Comparison of ENCODE assay signal across 8 mouse cellular contexts in genomic region chr3:121262521-121263204, GRCm38 (mm10). TPM values are rescaled to one million over a fixed set of nuclear protein-coding genes. Genes with fewer than 3 reads are reported as not detected.
A peak's percentile ranks its signal among the peaks of the same experiment; 100 is the strongest.
DNase-seq lines count a peak whose midpoint lies in the region; ATAC-seq and TF ChIP-seq lines count a peak whose summit lies in the region.

No protein-coding gene starts in this region.

- H3K79me2 ChIP-seq in myocyte (ENCODE audit: control insufficient read depth, insufficient read depth): no peaks in the 10 kb centered on the region

- 0 out of 2 replicates have a peak, but pooled peaks cover 5% of the 10 kb centered on the region for H3K4me1 ChIP-seq in intestine, postnatal 0 days (replicated peaks; ENCODE audit: control insufficient read depth, insufficient read depth, low read length)
- peaks cover 82% of the 10 kb centered on the region for H3K4me1 ChIP-seq in liver, embryonic 13.5 days (replicated peaks)

- H3K27ac ChIP-seq in intestine, postnatal 0 days (ENCODE audit: low read depth, low read length): peak overlapping the region; percentile 94
- peak overlapping the region; percentile 94 for H3K27ac ChIP-seq in liver, embryonic 13.5 days

- ATAC-seq in intestine, postnatal 0 days: peak; percentile 91
- ATAC-seq in liver, embryonic 13.5 days (ENCODE audit: low read depth): peak; percentile 74

- H3ac ChIP-seq in myocyte (ENCODE audit: control insufficient read depth, insufficient read length): peak overlapping the region; percentile 25

- H3K4me3 ChIP-seq in intestine, postnatal 0 days (ENCODE audit: low read depth, low read length): peak overlapping the region; percentile 71
- H3K4me3 ChIP-seq in liver, embryonic 13.5 days (replicated peaks): peak overlapping the region; percentile 93
- no peak overlapping the region for H3K4me3 ChIP-seq in myocyte

- H3K27me3 ChIP-seq in intestine, postnatal 0 days (replicated peaks; ENCODE audit: control insufficient read depth, insufficient read depth, low read length): no peaks in the 10 kb centered on the region
- H3K27me3 ChIP-seq in liver, embryonic 13.5 days: peaks cover 3% of the 10 kb centered on the region; the same call in 1 of the 2 replicates
- H3K27me3 ChIP-seq in myocyte (ENCODE audit: control insufficient read depth, insufficient read depth, insufficient read length): peaks cover 32% of the 10 kb centered on the region
- H3K27me3 ChIP-seq in splenic B cell, adult 2 months (ENCODE audit: control insufficient read depth, insufficient read depth, low read length, poor library complexity, severe bottlenecking): peaks cover 3% of the 10 kb centered on the region; the same call in 1 of the 2 replicates

- no peaks in the 10 kb centered on the region for H3K9me3 ChIP-seq in intestine, postnatal 0 days (ENCODE audit: control insufficient read depth)
- H3K9me3 ChIP-seq in liver, embryonic 13.5 days (replicated peaks): no peaks in the 10 kb centered on the region

- TF ChIP-seq CTCF in intestine, postnatal 0 days (IDR thresholded peaks at IDR 0.05; ENCODE audit: low read depth): no peak

- peak overlapping the region; percentile 95 for H3K4me2 ChIP-seq in intestine, postnatal 0 days (replicated peaks; ENCODE audit: low read depth)
- H3K4me2 ChIP-seq in liver, embryonic 13.5 days: peak overlapping the region; percentile 94
- peak overlapping the region; percentile 80 for H3K4me2 ChIP-seq in myocyte (ENCODE audit: low read depth)

- peak; percentile 54 for DNase-seq in spleen, adult 12 weeks (ENCODE audit: low spot score)
- no peak for DNase-seq in spleen, postnatal 36 days (ENCODE audit: low spot score in 2 of 2)
- peak; percentile 78 for DNase-seq in embryo, embryonic 10.5 days (ENCODE audit: low spot score)
- peak; percentile 68 for DNase-seq in gastrocnemius, postnatal 25 days
- DNase-seq in liver, embryonic 13.5 days: peak; percentile 56
- DNase-seq in splenic B cell, adult 2 months (ENCODE audit: low read depth, low spot score): peak; percentile 13

- WGBS in intestine, postnatal 0 days: under 1% methylated on average over 77 of the region's 97 CpGs
- WGBS in liver, embryonic 13.5 days (ENCODE audit: insufficient replicate concordance): under 1% methylated on average over 93 of the region's 97 CpGs

- peak overlapping the region; percentile 80 for H3K9ac ChIP-seq in intestine, postnatal 0 days (ENCODE audit: low read depth, low read length)
- peak overlapping the region; percentile 99 for H3K9ac ChIP-seq in liver, embryonic 13.5 days

- TF ChIP-seq POLR2A in myocyte (IDR thresholded peaks at IDR 0.05; ENCODE audit: insufficient read length, low read depth): no peak

- H3K36me3 ChIP-seq in intestine, postnatal 0 days (ENCODE audit: control insufficient read depth, insufficient read depth): no peaks in the 10 kb centered on the region
- H3K36me3 ChIP-seq in liver, embryonic 13.5 days: peaks cover 22% of the 10 kb centered on the region; the same call in 1 of the 2 replicates
- no peaks in the 10 kb centered on the region for H3K36me3 ChIP-seq in myocyte (ENCODE audit: control insufficient read depth, insufficient read depth)
- no peaks in the 10 kb centered on the region for H3K36me3 ChIP-seq in splenic B cell, adult 2 months (ENCODE audit: control insufficient read depth, insufficient read depth, low read length, poor library complexity, severe bottlenecking)

TF ChIP-seq in myocyte, 11 proteins besides CTCF, POLR2A, EP300 and RAD21:
- TF ChIP-seq MYOD1 (IDR thresholded peaks at IDR 0.05; ENCODE audit: control insufficient read depth in 1 of 3, insufficient read length in 2 of 3, low read depth in 2 of 3) (no peak), E2F4 (IDR thresholded peaks at IDR 0.05; ENCODE audit: insufficient read depth) (no peak), POLR2AphosphoS2 (IDR thresholded peaks at IDR 0.05; ENCODE audit: insufficient read length, low read depth) (no peak), TCF12 (IDR thresholded peaks at IDR 0.05; ENCODE audit: insufficient read depth, poor library complexity, severe bottlenecking) (no peak), MYOG (IDR thresholded peaks at IDR 0.05; ENCODE audit: control insufficient read depth in 1 of 3, insufficient read depth in 1 of 3, insufficient read length in 2 of 3, low read depth in 2 of 3) (no peak)
TF ChIP-seq in myocyte: peak in this region for 0.

RNA-seq across cellular contexts. Expression of gene Tmem56, which starts 20.2 kb away (rescaled TPM):
- total RNA-seq in gastrocnemius, postnatal 25 days (2021): 10 to 100 TPM; 19.3 to 25.8 TPM
- polyA plus RNA-seq in intestine, postnatal 0 days (2015; fragmentation: Nextera tagmentation; extraction: Ambion mirVana): 6.0 and 6.8 TPM in 2 replicates
- polyA plus RNA-seq in liver, embryonic 13.5 days (2015; fragmentation: Nextera tagmentation; extraction: Ambion mirVana): 18.3 and 23.3 TPM in 2 replicates
- polyA plus RNA-seq in myocyte (2012; fragmentation: generic; extraction: Trizol): 0.13 TPM

RNA-seq across cellular contexts. Expression of gene Alg14, which starts 28.9 kb away (rescaled TPM):
- total RNA-seq in gastrocnemius, postnatal 25 days (2021): 1 to 10 TPM; 9.2 to 9.3 TPM
- 25.6 and 26.1 TPM in 2 replicates for polyA plus RNA-seq in intestine, postnatal 0 days (2015; fragmentation: Nextera tagmentation; extraction: Ambion mirVana)
- 17.7 and 20.0 TPM in 2 replicates for polyA plus RNA-seq in liver, embryonic 13.5 days (2015; fragmentation: Nextera tagmentation; extraction: Ambion mirVana)
- polyA plus RNA-seq in myocyte (2012; fragmentation: generic; extraction: Trizol): 14.8 TPM

Comparison
In these comparisons a context has a peak if more than half of its experiments do, and no peak if none do; other contexts are left out.
1. DNase-seq: peak in spleen, adult 12 weeks (single experiment), embryo, embryonic 10.5 days (single experiment), gastrocnemius, postnatal 25 days (single experiment), liver, embryonic 13.5 days (single experiment) and splenic B cell, adult 2 months (single experiment); none in spleen, postnatal 36 days (0 of 2).
2. Peak in every context shown above with its lines, with median percentiles within 50 percentile points of each other: H3K4me2 ChIP-seq.